Mouse (Mus musculus): ENCODE measurements around the gene Rap1gap2.
A peak's percentile ranks its signal among the peaks of the same experiment; 100 is the strongest.

Gene Rap1gap2

GRCm38 (mm10) chr11:74462651-74463050 lies 148.1 kb downstream of the Rap1gap2 start:
- no peak for DNase-seq (ENCODE audit: low read depth, low spot score)

GRCm38 (mm10) chr11:74459651-74460050 lies 151.1 kb downstream of the Rap1gap2 start:
- DNase-seq (ENCODE audit: low read depth, low spot score): no peak

GRCm38 (mm10) chr11:74458400-74458799 lies 152.3 kb downstream of the Rap1gap2 start:
- DNase-seq (ENCODE audit: low read depth, low spot score): no peak

GRCm38 (mm10) chr11:74457194-74457593 lies 153.5 kb downstream of the Rap1gap2 start:
- DNase-seq (ENCODE audit: low read depth, low spot score): no peak

- DNase-seq (ENCODE audit: low read depth, low spot score): peak; percentile 40
Measured at GRCm38 (mm10) chr11:74448556-74448955, 162.2 kb downstream of the Rap1gap2 start.

GRCm38 (mm10) chr11:74447991-74448403 lies 162.7 kb downstream of the Rap1gap2 start:
- peak; percentile 19 for DNase-seq (ENCODE audit: low read depth, low spot score)

GRCm38 (mm10) chr11:74445591-74445990 lies 165.1 kb downstream of the Rap1gap2 start:
- DNase-seq (ENCODE audit: low read depth, low spot score): no peak

- no peak for DNase-seq (ENCODE audit: low read depth, low spot score)
Measured at GRCm38 (mm10) chr11:74443924-74444256, 166.8 kb downstream of the Rap1gap2 start.

- no peak for DNase-seq (ENCODE audit: low read depth, low spot score)
Measured at GRCm38 (mm10) chr11:74443147-74443923, 167.4 kb downstream of the Rap1gap2 start.

- no peak for DNase-seq (ENCODE audit: low read depth, low spot score)
Measured at GRCm38 (mm10) chr11:74442396-74442795, 168.3 kb downstream of the Rap1gap2 start.

- no peak for DNase-seq (ENCODE audit: low read depth, low spot score)
Measured at GRCm38 (mm10) chr11:74440112-74440511, 170.6 kb downstream of the Rap1gap2 start.

GRCm38 (mm10) chr11:74439202-74439601 lies 171.5 kb downstream of the Rap1gap2 start:
- no peak for DNase-seq (ENCODE audit: low read depth, low spot score)

GRCm38 (mm10) chr11:74438249-74438648 lies 172.5 kb downstream of the Rap1gap2 start:
- DNase-seq (ENCODE audit: low read depth, low spot score): no peak

- DNase-seq (ENCODE audit: low read depth, low spot score): no peak
Measured at GRCm38 (mm10) chr11:74435366-74435765, 175.3 kb downstream of the Rap1gap2 start.

GRCm38 (mm10) chr11:74433000-74433399 lies 177.7 kb downstream of the Rap1gap2 start:
- DNase-seq (ENCODE audit: low read depth, low spot score): no peak

- no peak for DNase-seq (ENCODE audit: low read depth, low spot score)
Measured at GRCm38 (mm10) chr11:74429798-74430529, 180.8 kb downstream of the Rap1gap2 start.

GRCm38 (mm10) chr11:74426306-74426705 lies 184.4 kb downstream of the Rap1gap2 start:
- no peak for DNase-seq (ENCODE audit: low read depth, low spot score)

GRCm38 (mm10) chr11:74422019-74422418 lies 188.7 kb downstream of the Rap1gap2 start:
- no peak for DNase-seq (ENCODE audit: low read depth, low spot score)

GRCm38 (mm10) chr11:74421151-74421550 lies 189.6 kb downstream of the Rap1gap2 start:
- DNase-seq (ENCODE audit: low read depth, low spot score): no peak

- no peak for DNase-seq (ENCODE audit: low read depth, low spot score)
Measured at GRCm38 (mm10) chr11:74419601-74420000, 191.1 kb downstream of the Rap1gap2 start.

GRCm38 (mm10) chr11:74415736-74416135 lies 195.0 kb downstream of the Rap1gap2 start:
- no peak for DNase-seq (ENCODE audit: low read depth, low spot score)

- no peak for DNase-seq (ENCODE audit: low read depth, low spot score)
Measured at GRCm38 (mm10) chr11:74414112-74414511, 196.6 kb downstream of the Rap1gap2 start.

GRCm38 (mm10) chr11:74413449-74413972 lies 197.2 kb downstream of the Rap1gap2 start:
- DNase-seq (ENCODE audit: low read depth, low spot score): peak; percentile 52
